Mouse (Mus musculus) heart, embryonic 16.5 days (tissue): ENCODE results near the gene Timm44. TPM values are rescaled to one million over a fixed set of nuclear protein-coding genes. Genes with fewer than 3 reads are reported as not detected.

ENCODE experiments used
- ATAC-seq: fragments of 200-750 bp; cut with Nextera tagmentation; replicated peaks from 2 replicates; pipeline ENCODE4 v1.8.0; 2017; ENCODE audit warnings: moderate number of reproducible peaks; ENCODE audit not compliant: insufficient read depth, low FRiP score; ENCODE audit errors: extremely low read depth
- H3K27ac ChIP-seq: fragments of 300-500 bp; sonication (generic); 2 replicates; pipeline ENCODE4 v1.5.1; 2014; ENCODE audit warnings: mild to moderate bottlenecking, low read length, control low read depth, moderate library complexity
- H3K27me3 ChIP-seq: fragments of 300-500 bp; sonication (generic); 2 replicates; pipeline ENCODE4 v1.6.1; 2014; ENCODE audit warnings: low read length, mixed read lengths; ENCODE audit not compliant: control insufficient read depth, insufficient read depth
- H3K36me3 ChIP-seq: fragments of 300-500 bp; sonication (generic); 2 replicates; pipeline ENCODE4 v1.6.1; 2014; ENCODE audit not compliant: control insufficient read depth, insufficient read depth
- H3K4me1 ChIP-seq: fragments of 300-500 bp; sonication (generic); 2 replicates; pipeline ENCODE4 v1.6.1; 2014; ENCODE audit warnings: low read length, mixed read lengths; ENCODE audit not compliant: control insufficient read depth, insufficient read depth
- H3K4me2 ChIP-seq: fragments of 300-500 bp; sonication (generic); 2 replicates; pipeline ENCODE4 v1.6.1; 2014; ENCODE audit warnings: low read depth, mild to moderate bottlenecking, control low read depth, low read length
- H3K4me3 ChIP-seq: fragments of 300-500 bp; sonication (generic); 2 replicates; pipeline ENCODE4 v1.5.1; 2014; ENCODE audit warnings: mild to moderate bottlenecking, control low read depth, low read length
- H3K9ac ChIP-seq: fragments of 300-500 bp; sonication (generic); 2 replicates; pipeline ENCODE4 v1.6.1; 2014; ENCODE audit warnings: low read length, control low read depth
- H3K9me3 ChIP-seq: fragments of 300-500 bp; sonication (generic); replicated peaks from 2 replicates; pipeline ENCODE4 v1.6.1; 2016; ENCODE audit warnings: low read length; ENCODE audit not compliant: control insufficient read depth
- WGBS: fragments of 180-500 bp; shearing (Covaris S2); extraction: QIAGEN DNeasy Blood & Tissue Kit; methylation state at CpG from one replicate; pipeline ENCODE4 v1.1.7; 2014; 5-methylcytosine and 5-hydroxymethylcytosine counted together
- polyA plus RNA-seq: library from polyadenylated mRNA; unstranded; fragments of >200 nt; fragmentation: Nextera tagmentation; extraction: Ambion mirVana; gene quantifications from 2 replicates; pipeline ENCODE4 v1.2.1, GENCODE M21; 2015

The Timm44 gene
- polyA plus RNA-seq = 70.6 and 75.5 TPM in 2 replicates

DNA sequence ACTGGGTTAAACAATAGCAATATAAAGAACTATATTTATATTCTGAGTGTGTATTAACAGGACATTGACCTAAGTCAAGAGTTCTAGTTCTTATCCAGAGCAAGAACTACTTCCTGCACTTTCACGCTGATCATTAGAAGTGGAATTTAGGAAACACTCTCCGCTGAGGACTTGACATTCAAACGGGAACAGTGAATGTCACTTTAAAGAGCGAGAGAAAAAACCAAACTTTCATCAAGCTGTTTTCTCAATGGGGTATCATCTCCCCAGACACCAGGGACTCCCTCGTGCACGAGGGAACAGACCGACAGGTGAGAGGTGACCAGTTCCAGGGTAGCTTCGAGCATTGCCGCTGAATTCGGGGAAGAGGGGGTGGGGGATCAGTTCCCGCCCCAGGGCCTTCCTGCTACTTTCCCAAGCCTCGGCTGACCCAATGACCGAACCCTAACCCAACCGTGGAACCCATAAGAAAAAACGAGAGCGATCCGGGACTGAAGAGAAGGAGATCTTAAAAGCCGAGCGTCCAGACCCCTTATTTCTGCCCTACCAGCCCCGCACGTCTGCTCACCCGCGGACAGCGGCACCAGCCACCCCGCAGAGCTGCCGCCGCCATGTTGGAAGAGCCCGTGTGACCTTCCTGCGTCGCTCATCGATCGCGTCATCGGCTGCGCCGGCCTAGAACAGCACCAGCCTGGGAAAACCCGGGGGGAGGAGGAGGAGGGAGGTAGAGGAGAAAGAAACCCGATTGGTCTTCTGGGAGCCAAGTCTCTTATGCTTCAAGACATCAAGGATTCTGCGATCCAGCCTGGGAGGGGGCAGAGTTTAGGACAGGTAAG, at the start of gene Timm44:
TSS of gene Timm44 (minus strand) at position 639 of the 836 bp plus-strand sequence.
- Histone ChIP-seq H3K9me3 (no peaks in the 10 kb centered on the region), H3K4me1 (peaks cover 7% of the 10 kb centered on the region), H3K4me2 (peak within 1 kb of the TSS; percentile 80), H3K27ac (peak within 1 kb of the TSS; percentile 67), H3K9ac (peak within 1 kb of the TSS; percentile 86), H3K36me3 (peaks cover 23% of the 10 kb centered on the region), H3K27me3 (no peaks in the 10 kb centered on the region), H3K4me3 (peak within 1 kb of the TSS; percentile 85)
- under 1% methylated on average over 39 of the region's 39 CpGs for WGBS
- peak; percentile 94 for ATAC-seq

GRCm38 (mm10) chr8:4324983-4325750, 49.5 kb upstream of the Timm44 start, which contains the start of the genes Ccl25 and Elavl1:
Gene Ccl25 (plus strand): TSS chr8:4325210.
Gene Elavl1 (minus strand): TSS chr8:4325413.
- Histone ChIP-seq H3K36me3 (peaks cover 21% of the 10 kb centered on the region), H3K9me3 (no peaks in the 10 kb centered on the region), H3K4me1 (peaks cover 39% of the 10 kb centered on the region), H3K9ac (peak within 1 kb of the TSS; percentile 99), H3K27me3 (no peaks in the 10 kb centered on the region), H3K4me2 (peak within 1 kb of the TSS; percentile 92), H3K27ac (peak within 1 kb of the TSS; percentile 91), H3K4me3 (peak within 1 kb of the TSS; percentile 98)
- WGBS = under 1% methylated on average over 57 of the region's 78 CpGs
- ATAC-seq = peak; percentile 99

- WGBS = under 1% methylated on average over 33 of the region's 42 CpGs
- H3K4me2 ChIP-seq = peak overlapping the region; percentile 92
- H3K4me3 ChIP-seq = peak overlapping the region; percentile 98
- peaks cover 21% of the 10 kb centered on the region for H3K36me3 ChIP-seq
- H3K27me3 ChIP-seq = no peaks in the 10 kb centered on the region
- H3K9me3 ChIP-seq = no peaks in the 10 kb centered on the region
- peaks cover 45% of the 10 kb centered on the region for H3K4me1 ChIP-seq
- H3K9ac ChIP-seq = peak overlapping the region; percentile 99
- H3K27ac ChIP-seq = peak overlapping the region; percentile 91
- peak; percentile 68 for ATAC-seq
Observed at GRCm38 (mm10) chr8:4324525-4324924, 48.8 kb upstream of the Timm44 start.

DNA sequence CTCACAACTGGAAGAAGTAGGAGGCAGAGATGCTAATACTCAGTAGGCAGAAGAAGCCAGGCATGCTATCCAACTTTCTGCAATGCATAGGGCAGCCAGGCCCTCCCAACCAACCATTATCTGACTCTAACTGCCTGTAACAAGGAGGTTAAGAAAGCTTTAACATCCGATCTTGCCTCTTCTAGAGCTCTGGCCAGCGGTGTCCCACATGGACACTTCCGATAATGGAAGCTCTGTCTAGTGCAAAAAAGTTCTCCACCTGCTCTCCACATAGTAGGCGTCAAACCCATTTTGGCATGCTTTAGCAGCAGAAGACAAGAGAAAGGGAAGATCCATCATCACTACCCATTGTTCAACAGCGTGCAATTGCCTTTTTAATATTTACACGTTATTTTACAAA, 48.2 kb upstream of the Timm44 start:
- peak overlapping the region; percentile 92 for H3K4me2 ChIP-seq
- H3K9ac ChIP-seq = peak overlapping the region; percentile 99
- ATAC-seq = no peak
- H3K27me3 ChIP-seq = no peaks in the 10 kb centered on the region
- peak overlapping the region; percentile 91 for H3K27ac ChIP-seq
- H3K36me3 ChIP-seq = peaks cover 15% of the 10 kb centered on the region
- no peaks in the 10 kb centered on the region for H3K9me3 ChIP-seq
- H3K4me1 ChIP-seq = peaks cover 47% of the 10 kb centered on the region
- 3% methylated on average over 6 of the region's 6 CpGs for WGBS
- peak overlapping the region; percentile 98 for H3K4me3 ChIP-seq

DNA sequence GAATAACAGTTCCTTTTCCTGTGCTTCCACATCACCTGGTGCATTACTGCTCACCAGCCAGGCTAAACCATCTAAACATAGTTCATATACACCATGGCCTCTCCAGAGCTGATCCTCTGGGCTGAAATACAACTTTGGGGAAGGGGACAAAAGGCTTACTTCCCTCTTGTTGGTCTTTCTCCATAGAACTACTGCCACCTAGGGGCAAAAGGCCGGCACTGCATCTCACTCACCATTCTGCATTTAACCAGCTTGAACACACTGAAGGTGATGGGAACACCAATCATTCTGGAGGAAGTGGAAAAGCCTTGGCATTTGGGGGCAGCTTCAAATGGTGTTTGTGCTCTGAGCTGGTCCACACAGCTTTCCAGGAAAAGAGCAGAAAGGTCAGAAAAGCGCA, 46.8 kb upstream of the Timm44 start:
- Histone ChIP-seq H3K9ac (no peak overlapping the region), H3K27ac (no peak overlapping the region), H3K4me2 (no peak overlapping the region), H3K36me3 (peaks cover 2% of the 10 kb centered on the region; the same call in 1 of the 2 replicates), H3K9me3 (no peaks in the 10 kb centered on the region), H3K27me3 (no peaks in the 10 kb centered on the region), H3K4me1 (peaks cover 48% of the 10 kb centered on the region), H3K4me3 (no peak overlapping the region)
- no peak for ATAC-seq
- WGBS = 17% methylated on average over 2 of the region's 2 CpGs

DNA sequence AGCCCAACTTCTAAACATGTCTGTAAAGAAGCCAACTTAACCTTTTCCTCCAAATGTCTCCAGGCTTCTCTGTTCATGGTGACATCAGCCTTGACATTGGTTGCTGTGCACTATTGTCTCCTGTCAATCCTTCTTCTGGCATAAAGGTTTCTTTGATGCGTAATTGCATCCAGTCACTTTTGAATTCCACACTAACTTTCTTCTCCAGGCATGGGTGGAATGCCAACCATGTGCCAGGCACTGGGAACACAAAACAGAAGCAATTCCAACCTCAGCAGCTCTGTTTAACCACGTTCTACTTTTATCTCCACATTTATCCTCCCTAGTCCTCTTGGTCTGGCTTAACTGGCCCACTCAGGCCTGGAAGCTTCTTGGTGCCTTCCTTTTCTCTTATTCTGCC, 45.3 kb upstream of the Timm44 start:
- H3K36me3 ChIP-seq = peaks cover 2% of the 10 kb centered on the region; the same call in 1 of the 2 replicates
- no peaks in the 10 kb centered on the region for H3K9me3 ChIP-seq
- peak overlapping the region; percentile 26; the same call in 1 of the 2 replicates for H3K4me2 ChIP-seq
- no peak for ATAC-seq
- H3K4me3 ChIP-seq = no peak overlapping the region
- no peaks in the 10 kb centered on the region for H3K27me3 ChIP-seq
- WGBS = 37% methylated on average over 2 of the region's 2 CpGs
- peaks cover 49% of the 10 kb centered on the region for H3K4me1 ChIP-seq
- H3K9ac ChIP-seq = no peak overlapping the region
- H3K27ac ChIP-seq = peak overlapping the region; percentile 26; the same call in 1 of the 2 replicates

GRCm38 (mm10) chr8:4320404-4320803, 44.7 kb upstream of the Timm44 start:
- 87% methylated on average over 1 of the region's 1 CpGs for WGBS
- peaks cover 44% of the 10 kb centered on the region for H3K4me1 ChIP-seq
- H3K9me3 ChIP-seq = no peaks in the 10 kb centered on the region
- no peaks in the 10 kb centered on the region for H3K27me3 ChIP-seq
- H3K4me2 ChIP-seq = no peak overlapping the region
- peak overlapping the region; percentile 10; the same call in 1 of the 2 replicates for H3K27ac ChIP-seq
- H3K4me3 ChIP-seq = no peak overlapping the region
- no peak overlapping the region for H3K9ac ChIP-seq
- H3K36me3 ChIP-seq = peaks cover 2% of the 10 kb centered on the region; the same call in 1 of the 2 replicates
- no peak for ATAC-seq

- 97% methylated on average over 11 of the region's 11 CpGs for WGBS
- Histone ChIP-seq H3K27me3 (no peaks in the 10 kb centered on the region), H3K36me3 (peaks cover 2% of the 10 kb centered on the region; the same call in 1 of the 2 replicates), H3K4me3 (no peak overlapping the region), H3K9me3 (no peaks in the 10 kb centered on the region), H3K4me2 (no peak overlapping the region), H3K9ac (no peak overlapping the region), H3K27ac (no peak overlapping the region), H3K4me1 (peaks cover 44% of the 10 kb centered on the region)
- no peak for ATAC-seq
Observed at GRCm38 (mm10) chr8:4319573-4319872, 43.8 kb upstream of the Timm44 start.
